Mouse (Mus musculus) small intestine, adult 2 months (tissue): Measurements from ENCODE around the gene Tmem189. TPM values are rescaled to one million over a fixed set of nuclear protein-coding genes. Genes with fewer than 3 reads are reported as not detected.

Experiments
- H3K27ac ChIP-seq: fragments of 200-500 bp; 2 replicates; pipeline ENCODE4 v1.5.1; 2012; ENCODE audit warnings: low read depth, low read length, control low read depth, inconsistent platforms; ENCODE audit not compliant: insufficient read depth
- H3K27me3 ChIP-seq: fragments of 200-500 bp; 2 replicates; pipeline ENCODE4 v1.6.1; 2012; ENCODE audit warnings: mild to moderate bottlenecking, moderate library complexity, low read length, inconsistent platforms; ENCODE audit not compliant: control insufficient read depth, insufficient read depth
- H3K36me3 ChIP-seq: fragments of 200-500 bp; 2 replicates; pipeline ENCODE4 v1.6.1; 2012; ENCODE audit warnings: mild to moderate bottlenecking, low read length, control low read depth, inconsistent platforms; ENCODE audit not compliant: control insufficient read depth, insufficient read depth
- H3K4me1 ChIP-seq: fragments of 200-500 bp; 2 replicates; pipeline ENCODE4 v1.6.1; 2012; ENCODE audit warnings: low read length, inconsistent platforms, mixed read lengths; ENCODE audit not compliant: control insufficient read depth, insufficient read depth, insufficient read length
- H3K4me3 ChIP-seq: fragments of 200-500 bp; 2 replicates; pipeline ENCODE4 v1.5.1; 2012; ENCODE audit warnings: low read depth, mild to moderate bottlenecking, control low read depth, inconsistent platforms, low read length, moderate library complexity
- CTCF ChIP-seq: fragments of 200-500 bp; IDR thresholded peaks from 2 replicates; pipeline ENCODE4 v1.5.1; 2012; ENCODE audit warnings: low read depth, mild to moderate bottlenecking, control low read depth, inconsistent platforms, low read length, moderate library complexity, mixed read lengths; ENCODE audit not compliant: insufficient replicate concordance, insufficient read length; ENCODE audit errors: extremely low read depth
- POLR2A ChIP-seq: fragments of 200-500 bp; IDR thresholded peaks from 2 replicates; pipeline ENCODE4 v1.6.1; 2012; ENCODE audit warnings: low read depth, mild to moderate bottlenecking, control low read depth, inconsistent platforms, low read length, moderate library complexity
- WGBS: fragments of 180-500 bp; shearing (Covaris S2); methylation state at CpG from one replicate; pipeline ENCODE4 v1.1.7; 2018; 5-methylcytosine and 5-hydroxymethylcytosine counted together
- polyA plus RNA-seq: library from polyadenylated mRNA; depleted of rRNA; stranded (reverse); fragments of >200 nt; gene quantifications from 2 replicates; pipeline ENCODE4 v1.2.3, GENCODE M21; 2012

The Tmem189 gene
- polyA plus RNA-seq, 1 experiment = 28.0 TPM

DNA sequence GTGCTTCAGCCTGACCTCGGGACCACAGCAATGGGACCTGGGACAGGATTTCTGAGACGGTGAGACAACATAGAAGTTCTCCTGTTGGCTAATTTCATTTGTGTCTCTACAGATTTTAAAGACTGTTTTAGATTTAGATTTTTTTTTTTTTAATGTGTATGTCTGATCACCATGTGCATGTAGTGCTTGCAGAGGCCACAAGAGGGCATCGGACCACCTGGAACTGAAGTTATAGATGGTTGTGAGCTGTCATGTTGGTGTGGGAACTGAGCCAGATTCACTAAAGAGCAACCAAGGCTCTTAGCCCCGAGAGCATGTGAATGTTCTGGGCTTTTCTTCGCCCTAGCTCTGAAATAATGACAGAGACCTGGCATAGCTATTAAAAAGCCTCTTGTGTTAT, 9.0 kb downstream of the Tmem189 start:
- Histone ChIP-seq H3K36me3 (no peaks in the 10 kb centered on the region), H3K4me1 (peaks cover 2% of the 10 kb centered on the region; the same call in 1 of the 2 replicates), H3K27me3 (no peaks in the 10 kb centered on the region), H3K4me3 (no peak overlapping the region), H3K27ac (no peak overlapping the region)
- 49% methylated on average over 5 of the region's 5 CpGs for WGBS
- peak; percentile 54; the same call in 1 of the 2 replicates for TF ChIP-seq CTCF
- TF ChIP-seq POLR2A = no peak

DNA sequence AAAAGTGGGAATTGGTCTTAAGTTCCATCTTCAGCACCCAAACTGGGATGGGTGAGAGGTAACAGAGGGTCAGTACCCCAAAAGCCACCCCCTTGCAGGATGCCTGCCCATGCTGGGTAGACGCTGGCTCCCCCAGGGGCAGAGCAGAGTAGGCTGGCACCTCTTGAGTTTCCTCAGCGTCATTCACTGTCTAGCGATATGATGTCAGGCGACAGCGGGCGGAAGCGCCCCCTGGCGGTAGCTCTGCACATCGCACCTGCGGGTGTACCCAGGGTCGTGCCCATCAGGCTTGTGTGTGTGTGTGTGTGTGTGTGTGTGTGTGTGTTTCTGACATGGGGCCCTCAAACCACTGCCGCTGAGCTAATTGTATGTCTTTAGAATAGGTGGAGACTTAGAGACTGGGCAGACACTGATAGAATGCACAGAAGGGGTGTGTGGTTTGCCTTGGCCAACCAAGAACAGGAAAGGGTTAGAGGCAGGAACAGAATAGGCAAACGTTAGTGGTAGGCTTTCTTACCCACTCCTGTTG, 9.7 kb downstream of the Tmem189 start:
- no peak overlapping the region for H3K27ac ChIP-seq
- H3K36me3 ChIP-seq = no peaks in the 10 kb centered on the region
- H3K4me3 ChIP-seq = no peak overlapping the region
- peaks cover 2% of the 10 kb centered on the region; the same call in 1 of the 2 replicates for H3K4me1 ChIP-seq
- WGBS = 2% methylated on average over 13 of the region's 13 CpGs
- H3K27me3 ChIP-seq = no peaks in the 10 kb centered on the region
- peak; percentile 96 for TF ChIP-seq CTCF
- TF ChIP-seq POLR2A = 0 out of 2 replicates have a peak, but pooled peaks have one; percentile 29

DNA sequence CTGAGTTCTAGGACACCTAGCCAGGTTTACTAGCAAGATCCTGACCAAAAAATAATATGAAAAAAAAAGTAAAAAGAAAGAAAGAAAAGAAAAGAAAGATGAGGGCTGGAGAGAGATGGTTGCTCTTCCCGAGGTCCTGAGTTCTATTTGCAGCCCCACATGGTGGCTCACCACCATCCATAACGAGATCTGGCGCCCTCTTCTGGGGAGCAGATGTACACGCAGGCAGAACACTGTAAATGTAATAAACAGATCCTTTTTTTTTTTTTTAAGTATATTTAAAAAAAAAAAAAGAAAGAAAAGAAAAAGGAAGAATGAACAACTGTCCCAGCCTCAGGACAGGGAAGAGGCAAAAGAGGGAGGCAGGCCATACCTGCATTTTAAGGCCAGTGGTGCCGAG, 11.0 kb downstream of the Tmem189 start:
- Histone ChIP-seq H3K4me3 (no peak overlapping the region), H3K27ac (no peak overlapping the region), H3K27me3 (no peaks in the 10 kb centered on the region), H3K36me3 (no peaks in the 10 kb centered on the region), H3K4me1 (peaks cover 2% of the 10 kb centered on the region; the same call in 1 of the 2 replicates)
- WGBS = 61% methylated on average over 5 of the region's 5 CpGs
- TF ChIP-seq POLR2A = no peak
- TF ChIP-seq CTCF = peak; percentile 53; the same call in 1 of the 2 replicates

DNA sequence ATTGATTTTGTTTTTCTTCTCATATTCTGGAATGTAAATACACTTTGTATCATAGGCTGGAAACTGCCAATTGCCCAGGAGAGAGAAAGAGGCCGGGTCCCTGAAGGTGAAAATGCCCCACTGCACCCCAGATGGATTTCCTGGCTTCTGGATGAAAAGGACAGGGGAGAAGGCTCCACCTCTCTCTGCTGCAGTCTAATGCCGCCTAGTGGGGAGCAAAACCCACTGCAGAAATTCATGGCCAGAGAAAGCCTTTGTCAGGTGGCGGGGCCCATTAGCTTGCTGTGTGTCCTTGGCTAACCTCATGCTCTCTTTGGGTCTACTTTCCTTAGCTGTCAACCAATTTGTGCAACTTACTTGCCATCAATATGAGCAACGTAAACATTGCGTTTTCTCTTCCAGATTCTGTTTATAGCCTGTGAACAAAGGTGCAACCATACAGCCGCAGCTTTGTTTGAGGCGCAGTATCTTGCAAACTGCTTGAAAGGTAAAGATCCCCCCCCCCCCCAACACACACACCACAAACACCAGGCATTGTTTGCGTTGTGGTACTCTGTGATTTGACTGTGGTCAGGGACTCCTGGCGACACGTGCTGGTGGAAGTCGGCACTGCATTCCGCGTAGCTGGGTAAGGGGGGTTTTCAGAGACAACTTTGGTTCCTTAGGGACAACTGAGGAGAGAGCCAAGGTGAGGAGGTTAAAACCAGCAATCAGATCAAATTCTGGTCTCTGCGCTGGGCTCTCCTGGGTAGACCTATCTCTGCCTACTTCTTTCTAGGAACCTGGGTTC, 14.3 kb downstream of the Tmem189 start:
- WGBS = 40% methylated on average over 14 of the region's 14 CpGs

DNA sequence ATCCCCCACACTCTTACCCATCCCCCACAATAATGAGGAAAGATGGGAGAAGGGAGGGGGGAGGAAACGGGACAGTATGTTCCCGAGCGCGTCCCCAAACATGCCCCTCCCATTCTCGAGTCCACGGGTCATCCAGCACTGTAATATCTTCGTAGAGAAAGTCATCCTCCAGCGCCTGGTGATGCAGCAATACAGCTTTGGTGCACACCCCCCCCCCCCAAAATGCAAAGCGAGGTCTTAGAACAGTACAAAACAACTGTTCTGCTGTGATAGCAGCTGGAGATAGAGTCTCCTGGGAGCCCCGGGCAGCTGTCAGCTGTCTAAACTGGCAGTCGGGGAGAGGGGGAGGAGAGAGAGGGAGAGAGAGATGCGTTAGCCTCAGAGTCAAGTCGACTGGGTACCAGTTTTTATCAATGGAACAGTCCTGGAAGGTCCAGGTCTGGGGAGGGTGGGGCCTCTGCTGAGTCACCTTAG, 17.4 kb downstream of the Tmem189 start:
- Histone ChIP-seq H3K4me1 (peaks cover 15% of the 10 kb centered on the region), H3K27me3 (no peaks in the 10 kb centered on the region), H3K4me3 (no peak overlapping the region), H3K36me3 (no peaks in the 10 kb centered on the region), H3K27ac (no peak overlapping the region)
- no peak for TF ChIP-seq CTCF
- TF ChIP-seq POLR2A = no peak
- WGBS = 26% methylated on average over 13 of the region's 13 CpGs

More for the DNA sequence above, 14.3 kb downstream of the Tmem189 start:
- Histone ChIP-seq H3K4me3 (no peak overlapping the region), H3K4me1 (peaks cover 17% of the 10 kb centered on the region), H3K36me3 (no peaks in the 10 kb centered on the region), H3K27me3 (no peaks in the 10 kb centered on the region), H3K27ac (no peak overlapping the region)
- TF ChIP-seq CTCF (peak; percentile 76; the same call in 1 of the 2 replicates), POLR2A (no peak)

DNA sequence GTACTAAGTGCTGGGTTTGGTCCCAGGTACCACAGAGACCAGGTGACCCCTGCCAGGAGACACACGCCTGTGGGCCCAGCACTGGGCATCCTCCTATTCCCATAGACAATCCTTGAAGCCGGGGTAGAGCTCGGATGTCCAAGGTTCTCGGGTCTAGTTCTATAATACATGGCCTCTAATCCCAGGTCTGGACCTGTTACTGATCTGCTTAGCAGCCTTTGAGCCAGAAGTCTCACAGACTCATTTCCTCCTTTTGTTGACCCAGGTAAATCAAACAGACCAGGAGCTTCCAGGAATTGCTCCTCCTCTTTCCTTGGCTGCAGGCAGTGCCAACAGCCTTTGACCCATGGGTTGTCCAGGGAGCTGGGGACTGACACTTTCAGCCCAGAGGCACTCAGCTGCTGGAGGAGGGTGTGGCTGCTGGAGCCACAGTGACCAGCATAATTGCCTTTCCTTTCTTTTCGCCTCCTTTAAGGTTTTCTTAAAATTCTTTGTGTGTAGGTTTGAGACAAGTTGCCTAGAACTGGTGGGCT, 18.5 kb downstream of the Tmem189 start:
- peak overlapping the region; percentile 83 for H3K27ac ChIP-seq

DNA sequence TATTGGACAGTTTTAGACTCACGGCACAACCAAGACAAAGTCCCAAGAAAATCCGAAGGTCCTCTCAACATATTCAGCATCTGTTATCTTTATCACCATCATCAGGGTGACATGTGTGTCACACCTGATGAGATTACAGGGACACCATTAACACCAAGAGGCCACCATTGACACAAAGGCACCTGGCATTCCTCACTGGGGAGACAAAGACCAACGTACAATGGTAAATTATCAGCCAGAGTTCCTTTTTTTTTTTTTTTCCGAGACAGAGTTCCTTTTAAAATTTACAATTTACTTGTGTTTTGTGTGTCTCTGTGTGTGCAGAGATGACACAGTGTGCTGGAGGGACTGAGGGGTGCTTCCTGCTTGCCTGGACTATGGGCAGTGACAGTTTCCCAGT, 20.2 kb downstream of the Tmem189 start:
- Histone ChIP-seq H3K36me3 (no peaks in the 10 kb centered on the region), H3K27me3 (no peaks in the 10 kb centered on the region), H3K27ac (no peak overlapping the region), H3K4me1 (peaks cover 15% of the 10 kb centered on the region), H3K4me3 (no peak overlapping the region)
- 64% methylated on average over 4 of the region's 4 CpGs for WGBS
- TF ChIP-seq CTCF (no peak), POLR2A (no peak)

More for the DNA sequence above, 18.5 kb downstream of the Tmem189 start:
- H3K27me3 ChIP-seq = no peaks in the 10 kb centered on the region
- no peaks in the 10 kb centered on the region for H3K36me3 ChIP-seq
- 0 out of 2 replicates have a peak overlapping the region, but pooled peaks have one; percentile 4 for H3K4me3 ChIP-seq
- H3K4me1 ChIP-seq = peaks cover 15% of the 10 kb centered on the region
- 36% methylated on average over 5 of the region's 5 CpGs for WGBS
- TF ChIP-seq CTCF (no peak), POLR2A (no peak)
